Mouse (Mus musculus) fat pad, adult 2 months (tissue): ENCODE results near the gene Olfr1512.
"Not testable (repeated sequence)": the region's sequence is repeated elsewhere in the genome, so short reads cannot be mapped to it uniquely, and the experiment has no call there.

Experiments used
- DNase-seq: peaks from one replicate; pipeline ENCODE4 v3.0.0-alpha.2; 2011; ENCODE audit warnings: low read depth, low spot score; ENCODE audit errors: extremely low read depth

Olfr1512 gene

GRCm38 (mm10) chr14:52379068-52379467, at the start of gene Olfr1512:
TSS of gene Olfr1512 (minus strand) at chr14:52379168.
- DNase-seq, result no peak

- DNase-seq, result no peak
Observed at GRCm38 (mm10) chr14:52427686-52428085, 48.7 kb upstream of the Olfr1512 start.

DNA sequence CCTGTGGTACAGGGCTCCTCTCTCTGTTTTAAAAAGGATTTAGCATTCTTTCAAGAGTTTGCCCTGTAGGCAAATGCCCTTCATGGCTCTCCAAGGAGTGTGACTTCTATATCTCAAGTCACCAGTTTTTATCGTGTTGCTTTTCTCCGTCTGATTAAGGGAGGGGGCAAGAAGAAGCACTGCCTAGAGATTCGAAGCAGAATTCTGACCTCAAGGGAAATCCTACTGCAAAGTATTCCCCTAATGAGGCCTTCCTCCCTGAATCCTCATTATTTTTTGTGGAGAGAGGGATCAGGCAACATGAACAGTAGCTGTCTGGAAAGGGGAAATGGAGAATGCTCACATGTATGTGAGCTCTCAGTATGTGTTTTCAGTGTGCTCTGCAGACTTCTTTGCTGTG, 35.3 kb upstream of the Olfr1512 start, which contains the start of gene Olfr1510:
TSS of gene Olfr1510 (minus strand) at position 101 of the 400 bp plus-strand sequence.
- DNase-seq, result no peak

DNA sequence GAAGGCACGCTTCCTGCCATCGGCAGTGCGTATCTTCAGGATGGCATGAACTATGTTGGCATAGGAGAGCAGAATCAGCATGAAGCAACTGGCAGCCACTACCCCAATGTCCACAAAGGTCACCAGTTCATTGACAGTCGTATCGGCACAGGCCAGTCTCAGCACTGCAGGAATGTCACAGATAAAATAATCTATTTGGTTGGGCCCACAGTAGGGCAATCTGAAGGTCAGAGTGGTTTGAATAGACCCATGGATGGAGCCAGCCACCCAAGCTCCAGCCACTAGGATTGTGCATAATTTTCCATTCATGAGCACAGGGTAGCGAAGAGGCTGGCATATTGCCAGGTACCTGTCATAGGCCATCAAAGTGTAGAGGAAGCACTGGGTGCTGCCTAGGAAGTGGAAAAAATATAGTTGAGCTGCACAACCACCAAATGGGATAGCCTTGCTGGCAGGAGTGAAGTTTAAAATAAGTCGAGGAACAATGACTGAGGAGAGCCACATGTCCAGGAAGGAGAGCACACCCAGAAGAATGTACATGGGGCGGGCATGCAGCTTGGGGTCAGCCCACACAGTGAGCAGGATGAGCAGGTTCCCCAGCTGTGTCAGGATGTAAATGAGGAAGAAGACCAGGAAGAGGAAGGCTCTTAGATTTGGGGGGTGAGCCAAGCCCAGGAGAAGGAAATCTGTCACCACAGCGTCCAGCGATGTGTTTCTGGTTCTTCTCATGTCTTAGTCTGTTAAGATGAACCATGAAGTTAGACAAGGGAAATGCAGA, 31.4 kb upstream of the Olfr1512 start:
- not testable (repeated sequence) for DNase-seq

DNA sequence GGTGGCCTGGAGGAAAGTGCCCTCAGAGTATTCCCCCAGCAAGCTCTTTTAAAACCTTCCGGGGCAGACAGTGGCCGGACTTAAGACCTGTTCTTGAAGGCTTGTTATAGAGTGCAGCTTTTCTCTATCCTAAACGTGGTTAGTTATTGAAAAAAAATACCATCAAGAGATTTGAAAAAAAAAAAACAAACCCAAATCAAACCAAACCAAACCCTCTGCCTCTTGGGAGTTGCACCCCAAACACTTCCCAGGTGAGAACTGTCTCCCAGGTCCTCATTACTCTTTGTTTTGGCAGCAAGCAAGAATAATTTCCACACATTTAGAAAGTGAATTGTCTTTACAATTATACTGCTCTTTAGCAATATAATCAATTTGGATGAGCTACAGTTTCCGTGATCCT, 18.3 kb upstream of the Olfr1512 start, which contains the start of gene Olfr1511:
TSS of gene Olfr1511 (minus strand) at position 101 of the 400 bp plus-strand sequence.
- DNase-seq, result no peak

DNA sequence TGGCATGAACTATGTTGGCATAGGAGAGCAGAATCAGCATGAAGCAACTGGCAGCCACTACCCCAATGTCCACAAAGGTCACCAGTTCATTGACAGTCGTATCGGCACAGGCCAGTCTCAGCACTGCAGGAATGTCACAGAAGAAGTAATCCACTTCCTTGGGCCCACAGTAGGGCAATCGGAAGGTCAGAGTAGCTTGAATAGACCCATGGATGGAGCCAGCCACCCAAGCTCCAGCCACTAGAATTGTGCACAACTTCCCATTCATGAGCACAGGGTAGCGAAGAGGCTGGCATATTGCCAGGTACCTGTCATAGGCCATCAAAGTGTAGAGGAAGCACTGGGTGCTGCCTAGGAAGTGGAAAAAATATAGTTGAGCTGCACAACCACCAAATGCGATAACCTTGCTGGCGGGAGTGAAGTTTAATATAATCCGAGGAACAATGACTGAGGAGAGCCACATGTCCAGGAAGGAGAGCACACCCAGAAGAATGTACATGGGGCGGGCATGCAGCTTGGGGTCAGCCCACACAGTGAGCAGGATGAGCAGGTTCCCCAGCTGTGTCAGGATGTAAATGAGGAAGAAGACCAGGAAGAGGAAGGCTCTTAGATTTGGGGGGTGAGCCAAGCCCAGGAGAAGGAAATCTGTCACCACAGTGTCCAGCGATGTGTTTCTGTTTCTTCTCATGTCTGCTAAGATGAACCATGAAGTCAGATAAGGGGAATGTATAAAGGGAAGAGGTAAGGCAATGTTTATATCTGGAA, 11.3 kb upstream of the Olfr1512 start:
- not testable (repeated sequence) for DNase-seq

- DNase-seq, result no peak
Observed at GRCm38 (mm10) chr14:52368741-52369140, 10.2 kb downstream of the Olfr1512 start.

DNA sequence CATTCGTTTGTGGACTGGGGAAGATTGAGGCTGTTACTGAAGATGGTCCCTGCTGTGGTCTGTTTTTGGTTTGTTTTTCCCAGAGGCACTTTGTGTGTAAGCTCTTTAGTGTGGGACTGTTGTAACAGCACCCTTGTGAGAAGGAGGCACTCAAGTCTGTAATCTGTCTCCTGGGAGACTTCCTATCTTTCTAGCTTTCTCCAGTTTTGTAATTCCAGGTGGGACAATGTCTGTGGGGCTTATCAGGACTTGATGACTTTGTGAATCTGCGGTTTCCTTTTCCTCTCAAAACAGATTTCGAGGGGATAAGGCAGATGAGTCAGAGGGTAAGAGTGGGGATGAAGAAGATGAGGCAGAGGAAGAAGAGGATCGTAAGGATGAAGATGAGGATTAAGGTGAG, 22.7 kb downstream of the Olfr1512 start, which contains the start of gene Olfr1513:
TSS of gene Olfr1513 (minus strand) at position 101 of the 400 bp plus-strand sequence.
- DNase-seq, result no peak

DNA sequence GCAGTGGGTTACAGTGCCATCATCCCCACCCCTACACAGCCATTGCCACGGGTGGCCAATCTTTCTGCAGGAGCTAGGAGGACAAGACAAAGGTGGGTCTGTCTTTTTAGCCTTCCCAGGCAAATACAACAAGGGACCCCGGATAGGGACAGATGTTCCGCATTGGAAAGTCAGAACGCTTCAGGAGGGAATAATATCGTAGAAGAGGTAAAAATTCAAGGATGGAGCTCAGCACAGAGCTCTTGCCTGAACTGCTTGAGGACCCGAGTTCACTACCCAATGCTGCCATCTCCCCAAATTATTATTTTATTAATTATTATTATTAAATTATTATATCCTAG, 39.5 kb downstream of the Olfr1512 start:
- DNase-seq, result no peak

GRCm38 (mm10) chr14:52338751-52339511, 40.0 kb downstream of the Olfr1512 start:
- no peak for DNase-seq

DNA sequence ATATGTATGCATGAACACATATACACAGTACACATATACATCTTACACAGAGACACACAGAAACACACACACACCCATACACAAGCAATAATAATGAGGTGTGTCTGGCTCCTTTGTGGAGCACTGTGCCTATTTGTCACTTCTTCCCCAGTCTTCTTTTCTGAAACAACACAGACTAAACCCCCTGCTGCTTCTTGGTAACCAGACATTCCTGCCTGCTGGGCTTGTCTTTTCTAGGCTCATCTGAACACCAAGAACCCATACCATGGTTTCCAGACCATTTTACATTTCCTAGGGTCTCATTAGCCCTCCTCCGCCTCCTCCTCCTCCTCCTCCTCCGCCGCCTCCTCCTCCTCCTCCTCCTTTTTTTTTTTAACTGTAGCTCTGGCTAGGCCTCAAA, 46.8 kb downstream of the Olfr1512 start:
- DNase-seq, result no peak

DNA sequence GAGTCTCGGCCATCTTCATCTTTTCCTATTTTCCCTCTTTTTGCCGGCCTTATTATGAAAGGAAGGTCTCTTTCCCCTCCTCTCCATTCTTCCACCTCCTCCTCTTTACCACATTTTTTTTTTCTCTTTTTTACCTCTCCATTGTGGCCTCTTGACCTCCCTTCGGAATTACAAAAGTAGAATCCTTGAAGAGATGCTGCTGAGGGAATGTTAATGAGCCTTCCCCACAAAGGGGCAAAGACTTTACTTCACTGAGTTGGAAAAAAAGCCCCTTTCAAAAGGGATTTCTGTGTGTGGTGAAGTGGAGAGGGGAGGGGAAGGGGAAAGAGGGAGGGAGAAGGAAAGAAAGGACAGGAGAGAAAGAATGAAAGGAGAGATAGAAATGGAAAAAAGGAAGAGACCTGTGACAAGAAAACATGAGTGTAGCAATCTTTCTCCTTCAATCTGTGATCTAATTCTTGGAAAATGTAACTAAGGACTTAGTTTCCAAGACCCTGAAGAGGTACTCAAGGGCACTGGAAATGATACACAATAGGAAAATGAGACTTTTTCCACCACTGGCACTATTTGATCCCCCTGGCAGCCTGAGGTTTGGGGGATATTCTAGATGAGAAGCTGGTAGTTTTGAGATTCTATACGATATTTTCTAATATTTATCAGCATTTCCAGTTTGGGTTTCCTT, 47.8 kb downstream of the Olfr1512 start:
- no peak for DNase-seq

- DNase-seq, result no peak
Observed at GRCm38 (mm10) chr14:52327910-52328812, 50.8 kb downstream of the Olfr1512 start, which contains the start of gene Sall2. TSS of gene Sall2 (minus strand) at chr14:52328762.

DNA sequence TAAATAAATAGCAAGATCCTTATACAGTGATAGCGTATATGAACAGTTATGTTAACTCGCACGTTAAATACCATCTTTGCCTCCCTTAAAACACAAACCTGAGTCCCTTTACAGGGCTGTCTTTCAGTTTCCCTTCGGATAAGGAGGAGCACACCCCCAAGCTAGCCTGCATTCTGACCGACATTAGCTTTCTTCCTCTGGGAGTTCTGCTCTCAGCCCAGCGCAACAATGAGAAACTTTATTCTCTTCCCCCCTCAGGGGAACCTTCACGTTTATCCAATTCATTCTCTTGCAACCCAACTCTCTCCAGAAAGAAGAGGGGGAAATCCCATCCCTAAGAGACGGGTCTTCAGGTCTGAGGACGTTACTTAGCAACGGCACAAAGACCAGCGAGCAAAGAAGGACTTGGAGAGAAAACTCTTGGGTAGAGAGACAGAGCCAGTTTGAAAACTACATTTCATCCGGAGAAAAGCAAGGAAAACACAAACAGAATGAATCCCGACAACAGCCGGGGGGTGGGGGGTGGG, 51.5 kb downstream of the Olfr1512 start:
- DNase-seq, result no peak

DNA sequence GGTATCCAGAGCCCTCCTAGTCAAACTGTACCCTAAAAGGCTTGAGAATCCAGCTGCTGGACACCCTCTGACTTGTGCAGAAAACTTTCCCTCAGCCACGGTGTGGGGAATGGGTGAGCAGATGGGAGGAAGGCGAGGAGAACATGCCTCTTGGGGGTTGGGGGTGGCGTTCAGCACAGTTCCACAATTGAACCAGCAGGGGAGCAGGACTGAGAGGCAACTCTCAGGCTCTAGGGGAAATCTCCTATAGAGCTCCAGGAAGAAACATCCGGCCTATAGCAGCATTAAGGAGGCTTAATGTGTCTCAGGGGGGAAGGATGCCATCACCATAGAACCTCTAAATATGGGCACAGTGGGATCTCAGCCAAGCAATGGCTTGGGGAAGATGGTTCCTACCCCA, 53.1 kb downstream of the Olfr1512 start:
- DNase-seq, result no peak
